Mouse (Mus musculus) ovary, adult 18-20 months (tissue): Measurements from ENCODE around the gene Tdrd12.
"Not testable (repeated sequence)": the region's sequence is repeated elsewhere in the genome, so short reads cannot be mapped to it uniquely, and the experiment has no call there.

Experiments used
- DNase-seq: peaks from one replicate; pipeline ENCODE4 v3.0.0; 2022; ENCODE audit warnings: low spot score, mixed read lengths

Tdrd12 gene

GRCm38 (mm10) chr7:35537562-35537961 is at the start of gene Tdrd12:
Gene Tdrd12 (minus strand): TSS chr7:35537745.
- no peak for DNase-seq

- DNase-seq, result no peak
Measured at GRCm38 (mm10) chr7:35586906-35587445, 49.4 kb upstream of the Tdrd12 start.

GRCm38 (mm10) chr7:35586055-35586905 is 48.7 kb upstream of the Tdrd12 start, which contains the start of gene Ankrd27:
Gene Ankrd27 (plus strand): TSS chr7:35586244.
- peak; percentile 92 for DNase-seq

GRCm38 (mm10) chr7:35585191-35586054 is 47.9 kb upstream of the Tdrd12 start, which contains the start of gene Rgs9bp:
Gene Rgs9bp (minus strand): TSS chr7:35585582.
- DNase-seq, result peak; percentile 38

- DNase-seq, result no peak
Measured at GRCm38 (mm10) chr7:35584786-35585190, 47.2 kb upstream of the Tdrd12 start.

GRCm38 (mm10) chr7:35584068-35584785 is 46.7 kb upstream of the Tdrd12 start:
- DNase-seq, result no peak

GRCm38 (mm10) chr7:35583476-35584025 is 46.0 kb upstream of the Tdrd12 start:
- DNase-seq, result no peak

GRCm38 (mm10) chr7:35582719-35583118 is 45.2 kb upstream of the Tdrd12 start:
- DNase-seq, result no peak

GRCm38 (mm10) chr7:35579849-35580248 is 42.3 kb upstream of the Tdrd12 start:
- no peak for DNase-seq

GRCm38 (mm10) chr7:35570883-35571282 is 33.3 kb upstream of the Tdrd12 start:
- not testable (repeated sequence) for DNase-seq

GRCm38 (mm10) chr7:35569724-35570123 is 32.2 kb upstream of the Tdrd12 start:
- not testable (repeated sequence) for DNase-seq

- not testable (repeated sequence) for DNase-seq
Measured at GRCm38 (mm10) chr7:35565965-35566364, 28.4 kb upstream of the Tdrd12 start.

GRCm38 (mm10) chr7:35564872-35565271 is 27.3 kb upstream of the Tdrd12 start:
- not testable (repeated sequence) for DNase-seq

GRCm38 (mm10) chr7:35564067-35564865 is 26.7 kb upstream of the Tdrd12 start:
- DNase-seq, result no peak

GRCm38 (mm10) chr7:35563071-35563470 is 25.5 kb upstream of the Tdrd12 start:
- no peak for DNase-seq

- no peak for DNase-seq
Measured at GRCm38 (mm10) chr7:35559838-35560237, 22.3 kb upstream of the Tdrd12 start.

- DNase-seq, result no peak
Measured at GRCm38 (mm10) chr7:35558681-35559080, 21.1 kb upstream of the Tdrd12 start.

GRCm38 (mm10) chr7:35557577-35557976 is 20.0 kb upstream of the Tdrd12 start:
- DNase-seq, result no peak

GRCm38 (mm10) chr7:35556905-35557304 is 19.4 kb upstream of the Tdrd12 start:
- no peak for DNase-seq

- DNase-seq, result no peak
Measured at GRCm38 (mm10) chr7:35556205-35556603, 18.7 kb upstream of the Tdrd12 start, which contains the start of gene Nudt19. Gene Nudt19 (minus strand): TSS chr7:35556304.
